In genomic region chr4:54949561-54949940, GRCm38 (mm10) we compare ENCODE assay signal across 8 mouse cellular contexts. TPM values are rescaled to one million over a fixed set of nuclear protein-coding genes. Genes with fewer than 3 reads are reported as not detected.
DNase-seq lines count a peak whose midpoint lies in the region; ATAC-seq and TF ChIP-seq lines count a peak whose summit lies in the region.

No protein-coding gene starts in this region.

- H3K4me3 ChIP-seq in gastrocnemius, adult 2 months, result peak overlapping the region; percentile 86
- H3K4me3 ChIP-seq in C2C12 (ENCODE audit: insufficient read depth, poor library complexity, severe bottlenecking), result peak overlapping the region; percentile 66
- H3K4me3 ChIP-seq in embryonic facial prominence, embryonic 11.5 days (ENCODE audit: low read depth, low read length), result peak overlapping the region; percentile 64
- H3K4me3 ChIP-seq in intestine, embryonic 14.5 days (ENCODE audit: low read depth, low read length), result peak overlapping the region; percentile 85
- peak overlapping the region; percentile 87 for H3K4me3 ChIP-seq in midbrain, embryonic 14.5 days (replicated peaks; ENCODE audit: low read depth, low read length)

- H3K36me3 ChIP-seq in C2C12 (ENCODE audit: control insufficient read depth, insufficient read depth), result peaks cover 8% of the 10 kb centered on the region
- H3K36me3 ChIP-seq in embryonic facial prominence, embryonic 11.5 days (replicated peaks; ENCODE audit: control insufficient read depth, insufficient read depth, low read depth, low read length), result no peaks in the 10 kb centered on the region
- H3K36me3 ChIP-seq in intestine, embryonic 14.5 days (ENCODE audit: control insufficient read depth, insufficient read depth, low read length), result no peaks in the 10 kb centered on the region
- H3K36me3 ChIP-seq in midbrain, embryonic 14.5 days (ENCODE audit: control insufficient read depth, insufficient read depth, low read length), result no peaks in the 10 kb centered on the region

- H3K4me1 ChIP-seq in embryonic facial prominence, embryonic 11.5 days (ENCODE audit: control insufficient read depth, insufficient read depth, low read length), result no peaks in the 10 kb centered on the region
- H3K4me1 ChIP-seq in intestine, embryonic 14.5 days (replicated peaks; ENCODE audit: control insufficient read depth, insufficient read depth, low read length), result peaks cover 30% of the 10 kb centered on the region
- H3K4me1 ChIP-seq in midbrain, embryonic 14.5 days (ENCODE audit: control insufficient read depth, insufficient read depth, low read length), result peaks cover 35% of the 10 kb centered on the region

- peak overlapping the region; percentile 3 for H3ac ChIP-seq in C2C12 (ENCODE audit: control insufficient read depth, insufficient read length, low read depth)

- DNase-seq in gastrocnemius, adult 2 months, result peak; percentile 29
- no peak for DNase-seq in gastrocnemius, postnatal 14 days
- DNase-seq in embryonic facial prominence, embryonic 11.5 days (ENCODE audit: low spot score), result peak; percentile 22
- DNase-seq in intestine, embryonic 14.5 days (ENCODE audit: low spot score), result peak; percentile 72
- peak; percentile 63 for DNase-seq in midbrain, embryonic 14.5 days
- no peak for DNase-seq in layer of hippocampus, adult 11-12 months (ENCODE audit: low spot score)
- no peak for DNase-seq in right cerebral cortex, postnatal 14 days

- peak overlapping the region; percentile 82 for H3K9ac ChIP-seq in embryonic facial prominence, embryonic 11.5 days (replicated peaks; ENCODE audit: low read length)
- peak overlapping the region; percentile 84 for H3K9ac ChIP-seq in intestine, embryonic 14.5 days (ENCODE audit: low read length)
- peak overlapping the region; percentile 98 for H3K9ac ChIP-seq in midbrain, embryonic 14.5 days (replicated peaks; ENCODE audit: low read length)

- peak overlapping the region; percentile 89 for H3K27ac ChIP-seq in gastrocnemius, adult 2 months
- H3K27ac ChIP-seq in embryonic facial prominence, embryonic 11.5 days (replicated peaks; ENCODE audit: low read depth, low read length), result peak overlapping the region; percentile 93
- H3K27ac ChIP-seq in intestine, embryonic 14.5 days (ENCODE audit: low read depth), result peak overlapping the region; percentile 97
- H3K27ac ChIP-seq in midbrain, embryonic 14.5 days (replicated peaks; ENCODE audit: low read depth, low read length), result peak overlapping the region; percentile 99

- no peaks in the 10 kb centered on the region for H3K9me3 ChIP-seq in embryonic facial prominence, embryonic 11.5 days (replicated peaks; ENCODE audit: control insufficient read depth, low read length)
- no peaks in the 10 kb centered on the region for H3K9me3 ChIP-seq in intestine, embryonic 14.5 days (ENCODE audit: control insufficient read depth, low read length)
- H3K9me3 ChIP-seq in midbrain, embryonic 14.5 days (ENCODE audit: control insufficient read depth, low read length), result no peaks in the 10 kb centered on the region

- H3K4me2 ChIP-seq in embryonic facial prominence, embryonic 11.5 days (ENCODE audit: low read depth, low read length), result peak overlapping the region; percentile 69
- peak overlapping the region; percentile 91 for H3K4me2 ChIP-seq in intestine, embryonic 14.5 days (ENCODE audit: low read length)
- peak overlapping the region; percentile 82 for H3K4me2 ChIP-seq in midbrain, embryonic 14.5 days (ENCODE audit: low read length)

- no peak for ATAC-seq in embryonic facial prominence, embryonic 11.5 days (replicated peaks; ENCODE audit: insufficient number of reproducible peaks, low FRiP score, low TSS enrichment, low read depth)
- no peak for ATAC-seq in intestine, embryonic 14.5 days (replicated peaks; ENCODE audit: low FRiP score, low TSS enrichment, low read depth)
- ATAC-seq in midbrain, embryonic 14.5 days (ENCODE audit: low FRiP score, low TSS enrichment), result no peak

- TF ChIP-seq CTCF in gastrocnemius, adult 2 months (IDR thresholded peaks at IDR 0.05), result no peak
- TF ChIP-seq CTCF in C2C12 (IDR thresholded peaks at IDR 0.05; ENCODE audit: control insufficient read depth, insufficient read depth, insufficient read length), result no peak

- H3K79me3 ChIP-seq in C2C12 (ENCODE audit: low read depth), result peaks cover 63% of the 10 kb centered on the region

- no peaks in the 10 kb centered on the region for H3K27me3 ChIP-seq in C2C12 (ENCODE audit: control insufficient read depth, insufficient read depth, insufficient read length)
- H3K27me3 ChIP-seq in embryonic facial prominence, embryonic 11.5 days (ENCODE audit: control insufficient read depth, insufficient read depth, low read length), result no peaks in the 10 kb centered on the region
- H3K27me3 ChIP-seq in intestine, embryonic 14.5 days (replicated peaks; ENCODE audit: control insufficient read depth, insufficient read depth, low read length), result no peaks in the 10 kb centered on the region
- no peaks in the 10 kb centered on the region for H3K27me3 ChIP-seq in midbrain, embryonic 14.5 days (ENCODE audit: control insufficient read depth, insufficient read depth, low read length)

- 14% methylated on average over 7 of the region's 7 CpGs for WGBS in embryonic facial prominence, embryonic 11.5 days
- 7% methylated on average over 7 of the region's 7 CpGs for WGBS in intestine, embryonic 14.5 days
- 5% methylated on average over 7 of the region's 7 CpGs for WGBS in midbrain, embryonic 14.5 days

- intact Hi-C loops in gastrocnemius, adult 2 months (cut with DNase I), result loop anchor here (5.0 to 10.0 kb wide), 3 partner anchors 83 to 615 kb away; no protein-coding TSS in a partner anchor
- intact Hi-C loops in gastrocnemius, postnatal 14 days (cut with DNase I; ENCODE audit: low total_unique reads), result no loop called here

- peaks cover 79% of the 10 kb centered on the region for H3K79me2 ChIP-seq in C2C12 (ENCODE audit: control insufficient read depth, insufficient read depth)

TF ChIP-seq in C2C12, 6 proteins besides CTCF, POLR2A, EP300 and RAD21:
- TF ChIP-seq CEBPB (IDR thresholded peaks at IDR 0.05; ENCODE audit: low read depth), result no peak
- TF ChIP-seq USF1 (IDR thresholded peaks at IDR 0.05; ENCODE audit: low read depth), result no peak
- TF ChIP-seq MYOD1 (IDR thresholded peaks at IDR 0.05; ENCODE audit: control insufficient read depth, insufficient read length, low read depth), result no peak
- no peak for TF ChIP-seq MAX (IDR thresholded peaks at IDR 0.05)
- no peak for TF ChIP-seq MYOG (IDR thresholded peaks at IDR 0.05; ENCODE audit: control insufficient read depth, extremely low read depth, insufficient read length)
- TF ChIP-seq FOSL1 (IDR thresholded peaks at IDR 0.05; ENCODE audit: insufficient read depth, low read length, poor library complexity, severe bottlenecking), result no peak

RNA-seq across cellular contexts. Expression of gene Zfp462, which starts 4.7 kb away (rescaled TPM):
- total RNA-seq in gastrocnemius, adult 2 months (2021), result 10 to 100 TPM; 20.9 to 27.4 TPM
- 10 to 100 TPM; 13.7 to 21.1 TPM for total RNA-seq in gastrocnemius, postnatal 14 days (2021)
- polyA plus RNA-seq in C2C12 (2012; fragmentation: generic; extraction: Trizol), result 6.3 TPM
- 15.4 and 16.9 TPM in 2 replicates for polyA plus RNA-seq in embryonic facial prominence, embryonic 11.5 days (2014; fragmentation: Nextera tagmentation; extraction: Ambion mirVana)
- polyA plus RNA-seq in intestine, embryonic 14.5 days (2014; fragmentation: Nextera tagmentation; extraction: Ambion mirVana), result 3.5 and 5.1 TPM in 2 replicates
- polyA plus RNA-seq in midbrain, embryonic 14.5 days (2014; fragmentation: Nextera tagmentation; extraction: Ambion mirVana), result 19.6 and 25.6 TPM in 2 replicates

Comparison
In these comparisons a context has a peak if more than half of its experiments do, and no peak if none do; other contexts are left out.
1. DNase-seq: peak in gastrocnemius, adult 2 months (single experiment), embryonic facial prominence, embryonic 11.5 days (single experiment), intestine, embryonic 14.5 days (single experiment) and midbrain, embryonic 14.5 days (single experiment); none in gastrocnemius, postnatal 14 days (single experiment), layer of hippocampus, adult 11-12 months (single experiment) and right cerebral cortex, postnatal 14 days (single experiment).
2. Peak in every context shown above with its lines, with median percentiles within 50 percentile points of each other: H3K27ac ChIP-seq, H3K4me3 ChIP-seq, H3K4me2 ChIP-seq and H3K9ac ChIP-seq.